Mouse (Mus musculus): Measurements from ENCODE around the gene Gatad2b.
"Not testable (repeated sequence)": the region's sequence is repeated elsewhere in the genome, so short reads cannot be mapped to it uniquely, and the experiment has no call there.

DNA sequence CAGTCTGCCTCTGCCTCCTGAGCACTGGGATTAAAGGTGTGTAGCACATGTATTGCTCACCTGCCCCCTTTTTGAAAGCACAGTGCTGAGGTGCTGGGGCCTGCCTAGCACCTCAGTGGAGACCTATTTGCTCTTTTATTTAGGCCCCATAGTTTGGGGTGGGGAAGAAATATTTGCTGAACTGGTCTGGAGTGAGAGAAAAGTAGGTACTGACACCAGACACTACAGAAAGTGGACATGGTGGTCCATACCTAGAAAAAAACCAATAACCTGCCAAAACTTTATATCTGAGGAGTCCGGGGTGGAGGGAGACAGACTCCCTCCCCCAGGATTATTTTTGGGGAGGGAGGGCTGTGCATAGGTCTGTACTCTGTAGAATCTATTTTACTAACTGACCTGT is 39.8 kb upstream of the Gatad2b start:
- TF ChIP-seq CTCF (IDR thresholded peaks at IDR 0.05; ENCODE audit: extremely low read depth, insufficient read length, insufficient replicate concordance, low read depth, low read length); POLR2A (IDR thresholded peaks at IDR 0.05; ENCODE audit: low read depth, low read length): not testable (repeated sequence)
